Mouse (Mus musculus): ENCODE measurements at regions not wholly inside any gene's neighbourhood (a gene's known extent, or its start where the extent isn't known, plus 50 kb on each side); places are given as distances from the start of the nearest gene placed in this dataset.

- TF ChIP-seq POLR2A (IDR thresholded peaks at IDR 0.05; ENCODE audit: control insufficient read depth, extremely low read depth, insufficient read depth, low read length, poor library complexity): no peak
- TF ChIP-seq CTCF (IDR thresholded peaks at IDR 0.05; ENCODE audit: borderline replicate concordance, control insufficient read depth, extremely low read depth, insufficient read depth, low read length, poor library complexity): no peak
Measured at GRCm38 (mm10) chr8:10926518-10926915, 81.7 kb downstream of the Irs2 start.
